Mouse (Mus musculus): ENCODE measurements around the gene Nin. TPM values are rescaled to one million over a fixed set of nuclear protein-coding genes. Genes with fewer than 3 reads are reported as not detected.

The Nin gene
- total RNA-seq, 4 experiments from 2014 or later: 27.4 to 55.2 (median 38.7) TPM

- DNase-seq: no peak
Observed at GRCm38 (mm10) chr12:70005103-70005502, 108.4 kb downstream of the Nin start.

GRCm38 (mm10) chr12:69998186-69998983 lies 115.1 kb downstream of the Nin start:
- DNase-seq: no peak

GRCm38 (mm10) chr12:69995382-69995781 lies 118.1 kb downstream of the Nin start:
- no peak for DNase-seq

- DNase-seq: peak; percentile 81
Observed at GRCm38 (mm10) chr12:69986786-69987497, 126.6 kb downstream of the Nin start, which contains the start of gene Sav1. Gene Sav1 (minus strand): TSS chr12:69987002.

- DNase-seq: peak; percentile 25
Observed at GRCm38 (mm10) chr12:69986241-69986762, 127.2 kb downstream of the Nin start.

- no peak for DNase-seq
Observed at GRCm38 (mm10) chr12:69985546-69985945, 128.0 kb downstream of the Nin start.

GRCm38 (mm10) chr12:69982874-69983273 lies 130.6 kb downstream of the Nin start:
- no peak for DNase-seq

GRCm38 (mm10) chr12:69977376-69977998 lies 136.0 kb downstream of the Nin start:
- no peak for DNase-seq

- no peak for DNase-seq
Observed at GRCm38 (mm10) chr12:69976688-69977087, 136.8 kb downstream of the Nin start.

GRCm38 (mm10) chr12:69973666-69974065 lies 139.9 kb downstream of the Nin start:
- DNase-seq: no peak

- no peak for DNase-seq
Observed at GRCm38 (mm10) chr12:69968154-69968553, 145.4 kb downstream of the Nin start.

- no peak for DNase-seq
Observed at GRCm38 (mm10) chr12:69967112-69967511, 146.4 kb downstream of the Nin start.

- no peak for DNase-seq
Observed at GRCm38 (mm10) chr12:69966071-69966470, 147.4 kb downstream of the Nin start.

- no peak for DNase-seq
Observed at GRCm38 (mm10) chr12:69965644-69966043, 147.9 kb downstream of the Nin start.

GRCm38 (mm10) chr12:69963141-69963540 lies 150.4 kb downstream of the Nin start:
- no peak for DNase-seq

- DNase-seq: peak; percentile 55
Observed at GRCm38 (mm10) chr12:69962468-69962867, 151.0 kb downstream of the Nin start.

Other genes with a start within 250 kb of the Nin start
- gene Atl1, start 221.1 kb downstream of the Nin start, total RNA-seq (2022): 10 to 100 TPM in 2 of 4 experiments, 1 to 10 TPM in 2; 6.6 to 19.5 (median 13.0) TPM
- gene Map4k5, start 220.5 kb downstream of the Nin start, total RNA-seq (2022): 10 to 100 TPM; 26.6 to 51.8 (median 37.2) TPM
- gene Sav1, start 126.7 kb downstream of the Nin start, total RNA-seq (2022): 10 to 100 TPM; 37.3 to 43.6 (median 40.4) TPM
- not detected for gene Abhd12b, start 40.4 kb upstream of the Nin start, total RNA-seq (2022)
- 10 to 100 TPM in 3 of 4 experiments, 1 to 10 TPM in 1; 9.5 to 74.3 (median 43.1) TPM for gene Pygl, start 117.8 kb upstream of the Nin start, total RNA-seq (2022)
- 1 to 10 TPM; 1.8 to 3.4 (median 3.1) TPM for gene Trim9, start 233.9 kb upstream of the Nin start, total RNA-seq (2022)

Measured in adrenal gland, adult 8-10 months (tissue).